Mouse (Mus musculus): ENCODE results near the gene Dpm2. TPM values are rescaled to one million over a fixed set of nuclear protein-coding genes. Genes with fewer than 3 reads are reported as not detected.

The Dpm2 gene
- polyA plus RNA-seq, 1 experiment from 2014 or later: 112 TPM

GRCm38 (mm10) chr2:32541986-32542573, 28.6 kb upstream of the Dpm2 start:
- Histone ChIP-seq H3K4me2 (replicated peaks; ENCODE audit: low read depth, low read length) (no peak overlapping the region), H3K27me3 (replicated peaks; ENCODE audit: insufficient read depth, low read length) (no peaks in the 10 kb centered on the region), H3K4me1 (ENCODE audit: insufficient read depth, low read depth, low read length) (peaks cover 28% of the 10 kb centered on the region), H3K27ac (ENCODE audit: low read length) (no peak overlapping the region), H3K9ac (replicated peaks; ENCODE audit: low read depth) (no peak overlapping the region), H3K4me3 (ENCODE audit: low read depth, low read length) (no peak overlapping the region), H3K9me3 (ENCODE audit: low read length) (no peaks in the 10 kb centered on the region), H3K36me3 (ENCODE audit: insufficient read depth, low read length) (no peaks in the 10 kb centered on the region)
- no peak for TF ChIP-seq CTCF (IDR thresholded peaks at IDR 0.05)
- TF ChIP-seq EP300 (IDR thresholded peaks at IDR 0.05): no peak
- 63% methylated on average over 4 of the region's 4 CpGs for WGBS
- no peak for ATAC-seq
- no peak for DNase-seq (ENCODE audit: low spot score)

DNA sequence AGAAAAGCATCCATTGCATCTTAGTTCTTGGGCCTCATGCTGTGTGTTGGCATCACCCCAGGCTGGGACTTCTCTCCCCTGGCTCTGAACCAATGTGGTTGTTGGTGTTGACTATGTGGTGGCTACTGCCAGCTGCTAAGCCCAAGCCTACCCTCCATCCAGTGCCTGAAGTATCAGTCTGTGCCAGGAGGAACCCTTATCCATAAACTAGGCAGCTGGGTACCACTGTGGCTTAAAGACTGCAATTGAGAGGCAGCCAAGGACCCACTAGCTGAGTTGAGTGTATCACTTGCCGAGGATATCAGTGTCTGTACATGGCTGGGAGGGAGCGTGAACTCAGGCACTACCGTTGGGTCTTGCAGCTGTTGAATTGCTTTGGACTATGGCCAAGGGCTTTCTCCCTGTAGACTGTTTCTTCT, 27.6 kb upstream of the Dpm2 start:
- ATAC-seq (no peak), DNase-seq (ENCODE audit: low spot score) (peak; percentile 14)
- no peak overlapping the region for H3K4me2 ChIP-seq (replicated peaks; ENCODE audit: low read depth, low read length)
- H3K9me3 ChIP-seq (ENCODE audit: low read length): no peaks in the 10 kb centered on the region
- peak overlapping the region; percentile 20; the same call in 1 of the 2 replicates for H3K27ac ChIP-seq (ENCODE audit: low read length)
- H3K36me3 ChIP-seq (ENCODE audit: insufficient read depth, low read length): no peaks in the 10 kb centered on the region
- H3K9ac ChIP-seq (replicated peaks; ENCODE audit: low read depth): no peak overlapping the region
- no peaks in the 10 kb centered on the region for H3K27me3 ChIP-seq (replicated peaks; ENCODE audit: insufficient read depth, low read length)
- TF ChIP-seq EP300 (IDR thresholded peaks at IDR 0.05): no peak
- TF ChIP-seq CTCF (IDR thresholded peaks at IDR 0.05): no peak
- no peak overlapping the region for H3K4me3 ChIP-seq (ENCODE audit: low read depth, low read length)
- peaks cover 24% of the 10 kb centered on the region for H3K4me1 ChIP-seq (ENCODE audit: insufficient read depth, low read depth, low read length)
- WGBS: 43% methylated on average over 3 of the region's 3 CpGs

- H3K4me3 ChIP-seq (ENCODE audit: low read depth, low read length): no peak overlapping the region
- no peaks in the 10 kb centered on the region for H3K27me3 ChIP-seq (replicated peaks; ENCODE audit: insufficient read depth, low read length)
- peaks cover 12% of the 10 kb centered on the region for H3K4me1 ChIP-seq (ENCODE audit: insufficient read depth, low read depth, low read length)
- no peaks in the 10 kb centered on the region for H3K9me3 ChIP-seq (ENCODE audit: low read length)
- no peak overlapping the region for H3K4me2 ChIP-seq (replicated peaks; ENCODE audit: low read depth, low read length)
- H3K9ac ChIP-seq (replicated peaks; ENCODE audit: low read depth): no peak overlapping the region
- TF ChIP-seq CTCF (IDR thresholded peaks at IDR 0.05): no peak
- no peak for TF ChIP-seq EP300 (IDR thresholded peaks at IDR 0.05)
- ATAC-seq: no peak
- DNase-seq (ENCODE audit: low spot score): no peak
- WGBS: 91% methylated on average over 1 of the region's 1 CpGs
- H3K36me3 ChIP-seq (ENCODE audit: insufficient read depth, low read length): no peaks in the 10 kb centered on the region
- no peak overlapping the region for H3K27ac ChIP-seq (ENCODE audit: low read length)
Measured at GRCm38 (mm10) chr2:32546951-32547350, 23.7 kb upstream of the Dpm2 start.

DNA sequence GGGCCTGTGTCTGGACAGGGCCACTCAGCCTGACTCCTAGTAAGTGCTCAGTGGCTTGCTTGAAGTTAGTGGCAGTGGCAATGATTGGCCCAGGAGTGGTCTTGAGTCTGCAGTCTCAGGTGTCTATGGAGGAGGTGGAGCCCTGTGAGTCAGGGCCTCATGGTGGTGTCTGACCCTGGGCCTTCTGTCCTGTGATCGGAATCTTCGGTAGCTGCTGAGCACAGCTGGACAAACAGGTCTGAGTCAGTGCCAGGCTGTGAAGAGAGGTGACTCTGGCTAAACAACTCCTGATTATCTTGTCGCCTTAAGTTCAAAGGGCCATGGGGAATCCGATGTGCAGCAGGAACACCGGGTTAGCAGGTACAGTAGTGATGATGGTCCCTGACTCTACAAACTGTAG, 23.3 kb upstream of the Dpm2 start:
- H3K27me3 ChIP-seq (replicated peaks; ENCODE audit: insufficient read depth, low read length): no peaks in the 10 kb centered on the region
- no peaks in the 10 kb centered on the region for H3K36me3 ChIP-seq (ENCODE audit: insufficient read depth, low read length)
- H3K4me3 ChIP-seq (ENCODE audit: low read depth, low read length): no peak overlapping the region
- H3K4me2 ChIP-seq (replicated peaks; ENCODE audit: low read depth, low read length): no peak overlapping the region
- DNase-seq (ENCODE audit: low spot score) (no peak), ATAC-seq (no peak)
- no peak overlapping the region for H3K27ac ChIP-seq (ENCODE audit: low read length)
- no peak overlapping the region for H3K9ac ChIP-seq (replicated peaks; ENCODE audit: low read depth)
- H3K4me1 ChIP-seq (ENCODE audit: insufficient read depth, low read depth, low read length): peaks cover 12% of the 10 kb centered on the region
- H3K9me3 ChIP-seq (ENCODE audit: low read length): no peaks in the 10 kb centered on the region
- TF ChIP-seq EP300 (IDR thresholded peaks at IDR 0.05): no peak
- TF ChIP-seq CTCF (IDR thresholded peaks at IDR 0.05): no peak
- 62% methylated on average over 5 of the region's 5 CpGs for WGBS

GRCm38 (mm10) chr2:32547964-32548739, 22.5 kb upstream of the Dpm2 start:
- DNase-seq (ENCODE audit: low spot score) (peak; percentile 66), ATAC-seq (no peak; the same call in 1 of the 2 replicates)
- TF ChIP-seq EP300 (IDR thresholded peaks at IDR 0.05) (no peak), CTCF (IDR thresholded peaks at IDR 0.05) (no peak)
- Histone ChIP-seq H3K4me1 (ENCODE audit: insufficient read depth, low read depth, low read length) (peaks cover 7% of the 10 kb centered on the region), H3K9me3 (ENCODE audit: low read length) (no peaks in the 10 kb centered on the region), H3K27me3 (replicated peaks; ENCODE audit: insufficient read depth, low read length) (no peaks in the 10 kb centered on the region), H3K9ac (replicated peaks; ENCODE audit: low read depth) (no peak overlapping the region), H3K36me3 (ENCODE audit: insufficient read depth, low read length) (no peaks in the 10 kb centered on the region), H3K4me3 (ENCODE audit: low read depth, low read length) (no peak overlapping the region), H3K27ac (ENCODE audit: low read length) (no peak overlapping the region; the same call in 1 of the 2 replicates), H3K4me2 (replicated peaks; ENCODE audit: low read depth, low read length) (no peak overlapping the region)
- WGBS: 79% methylated on average over 7 of the region's 7 CpGs

- peaks cover 6% of the 10 kb centered on the region; the same call in 1 of the 2 replicates for H3K4me1 ChIP-seq (ENCODE audit: insufficient read depth, low read depth, low read length)
- no peak for DNase-seq (ENCODE audit: low spot score)
Measured at GRCm38 (mm10) chr2:32549171-32549570, 21.5 kb upstream of the Dpm2 start.

More at GRCm38 (mm10) chr2:32549171-32549570, 21.5 kb upstream of the Dpm2 start:
- Histone ChIP-seq H3K9me3 (ENCODE audit: low read length) (no peaks in the 10 kb centered on the region), H3K4me3 (ENCODE audit: low read depth, low read length) (no peak overlapping the region), H3K9ac (replicated peaks; ENCODE audit: low read depth) (no peak overlapping the region), H3K4me2 (replicated peaks; ENCODE audit: low read depth, low read length) (no peak overlapping the region), H3K27ac (ENCODE audit: low read length) (no peak overlapping the region), H3K27me3 (replicated peaks; ENCODE audit: insufficient read depth, low read length) (no peaks in the 10 kb centered on the region), H3K36me3 (ENCODE audit: insufficient read depth, low read length) (no peaks in the 10 kb centered on the region)
- WGBS: 70% methylated on average over 9 of the region's 9 CpGs
- TF ChIP-seq CTCF (IDR thresholded peaks at IDR 0.05): no peak
- TF ChIP-seq EP300 (IDR thresholded peaks at IDR 0.05): no peak
- no peak for ATAC-seq

Measured in lung, postnatal 0 days (tissue).